Mouse (Mus musculus): ENCODE data around the gene Gm43517.

Gm43517 gene

GRCm38 (mm10) chr12:49417963-49418362, 33.0 kb downstream of the Gm43517 start:
- DNase-seq (ENCODE audit: low spot score): no peak

All from embryo, embryonic 10 days (tissue).